Mouse (Mus musculus) E14TG2a.4 (cell line): ENCODE measurements at regions not wholly inside any gene's neighbourhood (a gene's known extent, or its start where the extent isn't known, plus 50 kb on each side); places are given as distances from the start of the nearest gene placed in this dataset.

Experiments used
- CTCF ChIP-seq: conservative IDR thresholded peaks from 2 replicates; pipeline ENCODE4 v1.5.1; 2014; ENCODE audit warnings: low read length
- NANOG ChIP-seq: IDR thresholded peaks from 2 replicates; pipeline ENCODE4 v1.6.1; 2014; ENCODE audit warnings: borderline replicate concordance, low read length, mixed read lengths

GRCm38 (mm10) chr16:58295128-58295527 lies 113.1 kb upstream of the Dcbld2 start:
- TF ChIP-seq CTCF (no peak), NANOG (no peak)
